Mouse (Mus musculus) liver, embryonic 15.5 days (tissue): Measurements from ENCODE around the gene Atad2b. TPM values are rescaled to one million over a fixed set of nuclear protein-coding genes. Genes with fewer than 3 reads are reported as not detected.
"Not testable (repeated sequence)": the region's sequence is repeated elsewhere in the genome, so short reads cannot be mapped to it uniquely, and the experiment has no call there.

ENCODE experiments used
- ATAC-seq: fragments of 200-750 bp; cut with Nextera tagmentation; 2 replicates; pipeline ENCODE4 v1.8.0; 2017; ENCODE audit warnings: moderate number of reproducible peaks, mild to moderate bottlenecking, moderate library complexity; ENCODE audit not compliant: insufficient read depth
- H3K27ac ChIP-seq: fragments of 300-500 bp; sonication (generic); replicated peaks from 2 replicates; pipeline ENCODE4 v1.5.1; 2015; ENCODE audit warnings: mild to moderate bottlenecking, inconsistent platforms
- H3K27me3 ChIP-seq: fragments of 300-500 bp; sonication (generic); 2 replicates; pipeline ENCODE4 v1.6.1; 2015; ENCODE audit warnings: mild to moderate bottlenecking, inconsistent platforms
- H3K36me3 ChIP-seq: fragments of 300-500 bp; sonication (generic); replicated peaks from 2 replicates; pipeline ENCODE4 v1.6.1; 2015; ENCODE audit warnings: moderate library complexity, mild to moderate bottlenecking, inconsistent platforms
- H3K4me1 ChIP-seq: fragments of 300-500 bp; sonication (generic); replicated peaks from 2 replicates; pipeline ENCODE4 v1.6.1; 2015; ENCODE audit warnings: inconsistent platforms
- H3K4me2 ChIP-seq: fragments of 300-500 bp; sonication (generic); 2 replicates; pipeline ENCODE4 v1.6.1; 2015; ENCODE audit warnings: moderate library complexity, mild to moderate bottlenecking, inconsistent platforms
- H3K4me3 ChIP-seq: fragments of 300-500 bp; sonication (generic); replicated peaks from 2 replicates; pipeline ENCODE4 v1.5.1; 2015; ENCODE audit warnings: mild to moderate bottlenecking, inconsistent platforms
- H3K9ac ChIP-seq: fragments of 300-500 bp; sonication (generic); 2 replicates; pipeline ENCODE4 v1.6.1; 2015; ENCODE audit warnings: moderate library complexity, mild to moderate bottlenecking, inconsistent platforms
- H3K9me3 ChIP-seq: fragments of 300-500 bp; sonication (generic); replicated peaks from 2 replicates; pipeline ENCODE4 v1.6.1; 2016; ENCODE audit warnings: inconsistent platforms
- WGBS: fragments of 180-500 bp; shearing (Covaris S2); methylation state at CpG from one replicate; pipeline ENCODE4 v1.1.7; 2015; ENCODE audit warnings: mixed read lengths; ENCODE audit not compliant: insufficient replicate concordance; 5-methylcytosine and 5-hydroxymethylcytosine counted together
- polyA plus RNA-seq: library from polyadenylated mRNA; unstranded; fragments of >200 nt; fragmentation: Nextera tagmentation; extraction: Ambion mirVana; gene quantifications from 2 replicates; pipeline ENCODE4 v1.2.1, GENCODE M21; 2015

Atad2b gene
- polyA plus RNA-seq, 1 experiment from 2014 or later: 5.0 TPM

DNA sequence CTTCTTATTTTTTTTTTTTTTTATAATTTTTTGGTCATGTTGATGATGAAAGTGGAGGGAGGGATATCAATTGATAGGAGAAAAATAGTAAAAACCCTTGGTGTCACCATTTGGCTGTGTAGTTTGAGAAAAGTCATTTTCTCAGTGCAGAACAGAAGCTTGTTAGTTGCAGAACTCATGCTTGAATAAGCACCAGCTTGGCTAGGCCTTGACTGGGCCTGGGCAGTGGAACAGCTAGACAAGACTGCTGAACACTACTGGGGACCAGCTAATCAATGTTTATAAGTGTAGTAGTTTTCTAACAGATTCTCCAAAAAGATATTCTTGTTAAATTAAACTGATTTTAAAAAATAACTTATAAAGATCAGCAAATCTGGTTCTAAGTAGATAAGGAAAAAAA, 79.8 kb downstream of the Atad2b start:
- Histone ChIP-seq H3K4me1 (no peaks in the 10 kb centered on the region), H3K9ac (no peak overlapping the region), H3K27me3 (no peaks in the 10 kb centered on the region), H3K9me3 (no peaks in the 10 kb centered on the region), H3K4me3 (no peak overlapping the region), H3K27ac (no peak overlapping the region), H3K36me3 (0 out of 2 replicates have a peak, but pooled peaks cover 10% of the 10 kb centered on the region), H3K4me2 (no peak overlapping the region)
- ATAC-seq: no peak

DNA sequence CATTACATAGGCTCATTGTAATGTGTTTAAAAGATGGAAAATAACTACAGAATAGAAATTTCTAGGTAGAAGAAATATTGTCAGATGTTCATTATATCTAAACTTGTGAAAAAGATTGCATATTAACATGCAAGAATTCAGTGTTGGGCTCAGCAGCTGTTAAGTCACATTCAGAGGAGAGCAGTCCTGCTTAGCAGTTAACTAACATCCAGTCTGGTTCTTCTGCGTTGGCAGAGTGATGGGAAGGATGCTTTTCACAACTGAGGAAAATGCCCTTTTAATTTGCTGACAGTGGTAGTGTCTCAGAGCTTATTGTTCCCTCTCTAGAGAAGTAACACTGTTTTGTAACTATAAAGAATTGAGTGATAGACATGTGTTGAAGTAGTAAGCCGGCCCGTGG, 88.2 kb downstream of the Atad2b start:
- H3K9ac ChIP-seq: no peak overlapping the region
- ATAC-seq: no peak
- H3K27ac ChIP-seq: no peak overlapping the region
- H3K4me1 ChIP-seq: no peaks in the 10 kb centered on the region
- no peak overlapping the region for H3K4me2 ChIP-seq
- no peaks in the 10 kb centered on the region for H3K9me3 ChIP-seq
- 94% methylated on average over 3 of the region's 3 CpGs for WGBS
- peaks cover 16% of the 10 kb centered on the region for H3K36me3 ChIP-seq
- H3K4me3 ChIP-seq: no peak overlapping the region
- H3K27me3 ChIP-seq: no peaks in the 10 kb centered on the region

GRCm38 (mm10) chr12:5005776-5006175, 88.6 kb downstream of the Atad2b start:
- not testable (repeated sequence) for H3K4me1 ChIP-seq, H3K4me3 ChIP-seq, H3K9me3 ChIP-seq, ATAC-seq, H3K27me3 ChIP-seq, H3K9ac ChIP-seq, H3K27ac ChIP-seq, H3K4me2 ChIP-seq
- peaks cover 15% of the 10 kb centered on the region for H3K36me3 ChIP-seq
- WGBS: 84% methylated on average over 3 of the region's 3 CpGs

DNA sequence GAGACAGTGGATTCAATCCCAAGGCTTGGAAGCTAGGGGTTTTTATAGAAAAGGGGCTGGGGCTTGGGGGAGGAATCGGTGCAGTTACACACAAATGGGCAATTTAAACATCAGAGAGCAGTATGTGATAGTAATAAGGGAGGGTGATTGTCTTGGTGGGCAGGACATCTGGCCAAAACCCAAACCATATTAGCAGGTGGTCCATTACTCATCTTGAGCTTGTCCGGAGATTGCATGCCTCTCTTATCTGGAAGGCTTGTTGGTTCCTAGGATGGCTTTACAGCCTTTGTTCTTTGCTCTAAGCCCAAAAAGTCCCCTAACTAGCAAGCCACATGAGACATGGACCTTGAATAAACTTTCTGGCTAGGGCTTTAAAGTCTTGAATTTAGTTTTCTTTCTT, 91.5 kb downstream of the Atad2b start:
- 84% methylated on average over 2 of the region's 2 CpGs for WGBS
- not testable (repeated sequence) for H3K4me2 ChIP-seq, H3K9me3 ChIP-seq, H3K9ac ChIP-seq, H3K27ac ChIP-seq, H3K4me1 ChIP-seq, H3K27me3 ChIP-seq, H3K4me3 ChIP-seq, ATAC-seq
- H3K36me3 ChIP-seq: peaks cover 33% of the 10 kb centered on the region

DNA sequence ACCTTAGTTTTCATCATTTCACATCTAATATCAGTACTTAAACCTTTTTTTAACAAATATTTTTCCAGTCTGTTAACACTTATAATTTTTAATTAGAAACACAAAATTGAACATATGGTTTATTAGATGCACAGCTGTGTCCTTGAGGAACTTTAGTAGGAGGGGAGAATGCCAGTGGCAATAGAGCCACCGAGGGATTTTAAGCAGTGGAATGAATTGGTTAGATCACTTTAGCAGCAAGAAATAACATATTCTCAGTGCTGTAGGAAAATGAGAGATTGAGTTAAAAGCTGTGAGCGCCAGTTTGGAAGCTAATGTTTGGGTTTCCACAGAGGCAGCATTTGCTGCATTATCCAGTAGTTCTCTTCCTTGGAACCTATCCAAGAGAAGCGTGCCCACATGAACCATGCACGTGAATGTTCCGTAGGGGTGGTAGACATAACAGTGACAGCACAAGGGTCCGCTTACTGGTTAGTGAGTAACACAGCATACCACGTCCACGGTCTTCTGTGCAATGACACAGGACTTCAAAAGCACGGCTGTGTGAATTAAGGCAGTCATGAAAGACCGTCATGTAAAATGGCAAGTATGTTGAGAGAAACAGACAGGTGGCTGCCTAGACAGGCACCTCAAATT, 108.2 kb downstream of the Atad2b start:
- 91% methylated on average over 10 of the region's 10 CpGs for WGBS
- no peaks in the 10 kb centered on the region for H3K27me3 ChIP-seq
- H3K9ac ChIP-seq: no peak overlapping the region
- no peak overlapping the region for H3K4me2 ChIP-seq
- H3K36me3 ChIP-seq: peaks cover 45% of the 10 kb centered on the region
- no peaks in the 10 kb centered on the region for H3K4me1 ChIP-seq
- H3K27ac ChIP-seq: no peak overlapping the region
- H3K9me3 ChIP-seq: no peaks in the 10 kb centered on the region
- ATAC-seq: no peak
- H3K4me3 ChIP-seq: no peak overlapping the region

DNA sequence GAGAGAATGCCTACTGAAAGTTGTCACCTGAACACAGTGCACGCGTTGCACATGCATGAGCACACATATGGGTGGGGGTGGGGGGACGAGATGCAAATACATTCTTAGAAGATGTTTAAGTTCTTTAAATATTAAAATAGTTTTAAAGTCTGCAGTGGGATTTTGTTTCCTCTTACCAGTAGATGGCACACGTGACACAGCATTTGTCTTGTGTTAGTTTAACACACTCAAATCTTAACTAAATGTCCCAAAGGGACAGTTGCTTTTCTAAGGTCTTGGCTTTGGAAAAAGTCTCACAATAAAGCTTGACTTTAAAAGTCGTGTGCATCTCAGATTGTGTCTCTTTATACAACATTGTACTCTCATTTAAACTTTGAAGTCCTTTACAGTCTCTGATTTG, 111.9 kb downstream of the Atad2b start:
- H3K9me3 ChIP-seq: no peaks in the 10 kb centered on the region
- H3K4me1 ChIP-seq: no peaks in the 10 kb centered on the region
- H3K4me2 ChIP-seq: no peak overlapping the region
- no peaks in the 10 kb centered on the region for H3K27me3 ChIP-seq
- peaks cover 61% of the 10 kb centered on the region for H3K36me3 ChIP-seq
- H3K27ac ChIP-seq: no peak overlapping the region
- ATAC-seq: no peak
- H3K9ac ChIP-seq: no peak overlapping the region
- H3K4me3 ChIP-seq: no peak overlapping the region
- WGBS: 80% methylated on average over 5 of the region's 5 CpGs

DNA sequence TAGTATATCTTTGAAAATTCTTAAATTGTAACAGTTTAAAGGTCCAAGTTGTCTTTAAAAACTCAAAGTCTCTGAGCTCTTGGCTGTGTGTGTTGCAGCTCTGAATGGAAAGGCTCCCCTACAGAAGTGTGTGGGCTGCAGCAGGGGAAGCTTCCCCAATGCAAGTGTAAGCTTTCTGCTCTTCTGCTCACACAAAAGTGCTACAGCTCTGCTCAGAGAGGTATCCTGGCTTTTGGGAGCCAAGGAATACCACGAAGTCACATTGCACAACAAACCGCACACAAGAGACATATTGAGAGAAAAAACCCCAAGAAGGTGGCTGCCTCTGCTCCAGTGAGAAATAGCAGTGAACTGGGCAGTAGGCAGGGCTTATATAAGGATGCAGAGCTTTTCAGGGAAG, 120.9 kb downstream of the Atad2b start:
- Histone ChIP-seq H3K4me3 (no peak overlapping the region), H3K4me2 (no peak overlapping the region), H3K9ac (no peak overlapping the region), H3K9me3 (no peaks in the 10 kb centered on the region), H3K4me1 (no peaks in the 10 kb centered on the region), H3K27ac (no peak overlapping the region), H3K36me3 (peaks cover 61% of the 10 kb centered on the region), H3K27me3 (no peaks in the 10 kb centered on the region)
- WGBS: 80% methylated on average over 2 of the region's 2 CpGs
- no peak for ATAC-seq

DNA sequence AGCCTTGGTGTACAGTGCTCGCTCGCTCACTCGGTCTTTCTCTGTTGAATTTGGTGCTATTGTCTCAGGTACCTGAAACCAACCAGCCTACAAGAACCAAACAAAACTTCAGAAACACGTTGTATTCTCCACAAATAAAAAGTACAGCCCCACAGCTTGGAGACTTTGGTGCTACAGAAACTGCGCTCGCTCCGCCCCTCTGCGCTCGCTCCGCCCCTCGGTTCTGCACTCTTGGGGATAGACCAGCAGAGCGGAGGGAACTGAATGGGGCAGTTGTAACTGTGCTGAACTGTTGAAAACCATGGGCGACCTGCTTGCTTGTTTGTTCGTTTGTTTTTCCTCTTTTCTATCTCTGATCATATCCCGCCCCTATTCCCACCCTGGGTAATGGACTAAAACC, 127.0 kb downstream of the Atad2b start:
- Histone ChIP-seq H3K36me3 (peaks cover 28% of the 10 kb centered on the region), H3K9ac (no peak overlapping the region), H3K27me3 (no peaks in the 10 kb centered on the region), H3K4me2 (no peak overlapping the region), H3K27ac (no peak overlapping the region), H3K4me3 (no peak overlapping the region), H3K4me1 (no peaks in the 10 kb centered on the region), H3K9me3 (no peaks in the 10 kb centered on the region)
- 87% methylated on average over 15 of the region's 15 CpGs for WGBS
- no peak for ATAC-seq

- no peak for ATAC-seq
- Histone ChIP-seq H3K9me3 (peaks cover 22% of the 10 kb centered on the region), H3K4me2 (no peak overlapping the region), H3K27ac (no peak overlapping the region), H3K27me3 (no peaks in the 10 kb centered on the region), H3K4me3 (no peak overlapping the region), H3K36me3 (peaks cover 12% of the 10 kb centered on the region), H3K4me1 (no peaks in the 10 kb centered on the region), H3K9ac (no peak overlapping the region)
- WGBS: 86% methylated on average over 4 of the region's 4 CpGs
Observed at GRCm38 (mm10) chr12:5048104-5048503, 131.0 kb downstream of the Atad2b start.

GRCm38 (mm10) chr12:5067590-5067989, 150.4 kb downstream of the Atad2b start:
- no peaks in the 10 kb centered on the region for H3K9me3 ChIP-seq
- no peaks in the 10 kb centered on the region for H3K36me3 ChIP-seq
- WGBS: 43% methylated on average over 3 of the region's 3 CpGs
- no peak for ATAC-seq
- no peak overlapping the region for H3K27ac ChIP-seq
- H3K4me1 ChIP-seq: no peaks in the 10 kb centered on the region
- no peak overlapping the region for H3K9ac ChIP-seq
- H3K4me3 ChIP-seq: no peak overlapping the region
- H3K4me2 ChIP-seq: no peak overlapping the region
- H3K27me3 ChIP-seq: no peaks in the 10 kb centered on the region

- H3K4me2 ChIP-seq: no peak overlapping the region
- WGBS: 63% methylated on average over 3 of the region's 3 CpGs
Observed at GRCm38 (mm10) chr12:5070131-5070530, 153.0 kb downstream of the Atad2b start.

GRCm38 (mm10) chr12:5073191-5073590, 156.0 kb downstream of the Atad2b start:
- WGBS: 69% methylated on average over 12 of the region's 12 CpGs
- Histone ChIP-seq H3K4me2 (no peak overlapping the region), H3K36me3 (no peaks in the 10 kb centered on the region), H3K9ac (no peak overlapping the region), H3K4me3 (no peak overlapping the region), H3K9me3 (no peaks in the 10 kb centered on the region), H3K4me1 (no peaks in the 10 kb centered on the region), H3K27ac (no peak overlapping the region), H3K27me3 (no peaks in the 10 kb centered on the region)
- no peak for ATAC-seq

More at GRCm38 (mm10) chr12:5070131-5070530, 153.0 kb downstream of the Atad2b start:
- no peaks in the 10 kb centered on the region for H3K4me1 ChIP-seq
- H3K9me3 ChIP-seq: no peaks in the 10 kb centered on the region
- H3K4me3 ChIP-seq: no peak overlapping the region
- ATAC-seq: no peak
- H3K27ac ChIP-seq: no peak overlapping the region
- H3K9ac ChIP-seq: no peak overlapping the region
- H3K27me3 ChIP-seq: no peaks in the 10 kb centered on the region
- H3K36me3 ChIP-seq: no peaks in the 10 kb centered on the region
